Mouse (Mus musculus) cerebellum, adult 2 months (tissue): Measurements from ENCODE around the gene Arhgap31.

Experiments
- CTCF ChIP-seq: fragments of 200-500 bp; IDR thresholded peaks from 2 replicates; pipeline ENCODE4 v1.5.1; 2011; ENCODE audit warnings: low read depth, mild to moderate bottlenecking, control low read depth, low read length, moderate library complexity, borderline replicate concordance; ENCODE audit not compliant: insufficient read depth
- POLR2A ChIP-seq: fragments of 200-500 bp; IDR thresholded peaks from 2 replicates; pipeline ENCODE4 v1.6.1; 2011; ENCODE audit warnings: low read length, control low read depth, borderline replicate concordance; ENCODE audit not compliant: insufficient read depth

DNA sequence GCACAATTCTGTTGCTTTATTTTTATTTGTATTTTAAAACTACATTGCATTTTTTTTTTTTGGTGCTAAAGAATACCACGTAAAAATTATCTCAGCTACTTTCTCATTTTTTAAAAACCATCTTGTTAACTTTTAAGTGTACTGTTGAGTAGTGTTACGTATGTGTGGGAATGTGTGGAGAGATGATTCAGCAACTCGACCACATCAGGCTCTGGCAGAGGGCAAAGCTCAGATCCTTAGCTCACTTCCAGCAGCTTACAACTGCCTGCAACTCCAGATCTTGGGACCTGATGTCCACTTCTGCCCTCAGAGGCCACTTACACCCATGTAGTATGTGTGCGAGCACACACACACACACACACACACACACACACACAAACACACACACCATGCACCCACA, 43.5 kb upstream of the Arhgap31 start:
- TF ChIP-seq CTCF (no peak), POLR2A (no peak)
